Mouse (Mus musculus) liver, adult 2 months (tissue): ENCODE measurements around the gene Kcnq2. TPM values are rescaled to one million over a fixed set of nuclear protein-coding genes. Genes with fewer than 3 reads are reported as not detected.

Source experiments
- DNase-seq: peaks from one replicate; pipeline ENCODE4 v3.0.0-alpha.2; 2011; ENCODE audit warnings: low read depth, low spot score; ENCODE audit errors: extremely low read depth
- H3K27ac ChIP-seq: fragments of 200-500 bp; replicated peaks from 2 replicates; pipeline ENCODE4 v1.5.1; 2012; ENCODE audit warnings: low read depth, mild to moderate bottlenecking, control low read depth, inconsistent platforms, low read length; ENCODE audit not compliant: insufficient read depth
- H3K27me3 ChIP-seq: fragments of 200-500 bp; 2 replicates; pipeline ENCODE4 v1.6.1; 2012; ENCODE audit warnings: mild to moderate bottlenecking, moderate library complexity, low read length, inconsistent platforms; ENCODE audit not compliant: control insufficient read depth, insufficient read depth
- H3K36me3 ChIP-seq: fragments of 200-500 bp; 2 replicates; pipeline ENCODE4 v1.6.1; 2012; ENCODE audit warnings: low read length, inconsistent platforms; ENCODE audit not compliant: control insufficient read depth, insufficient read depth
- H3K4me1 ChIP-seq: fragments of 200-500 bp; 2 replicates; pipeline ENCODE4 v1.6.1; 2011; ENCODE audit warnings: low read length; ENCODE audit not compliant: control insufficient read depth, insufficient read depth
- H3K4me3 ChIP-seq: fragments of 200-500 bp; 2 replicates; pipeline ENCODE4 v1.5.1; 2011; ENCODE audit warnings: low read depth, mild to moderate bottlenecking, control low read depth, low read length, moderate library complexity; ENCODE audit not compliant: insufficient read depth
- H3K79me2 ChIP-seq: fragments of 200-500 bp; 2 replicates; pipeline ENCODE4 v1.6.1; 2012; ENCODE audit warnings: inconsistent platforms, mild to moderate bottlenecking, low read length, moderate library complexity; ENCODE audit not compliant: control insufficient read depth, insufficient read depth
- H3K9ac ChIP-seq: fragments of 200-500 bp; 2 replicates; pipeline ENCODE4 v1.6.1; 2012; ENCODE audit warnings: low read depth, mild to moderate bottlenecking, control low read depth, inconsistent platforms, low read length
- CTCF ChIP-seq: fragments of 200-500 bp; IDR thresholded peaks from 2 replicates; pipeline ENCODE4 v1.5.1; 2011; ENCODE audit warnings: low read depth, low read length, control low read depth
- POLR2A ChIP-seq: fragments of 200-500 bp; IDR thresholded peaks from 2 replicates; pipeline ENCODE4 v1.6.1; 2011; ENCODE audit warnings: low read length, control low read depth; ENCODE audit not compliant: insufficient read depth; ENCODE audit errors: extremely low read depth
- WGBS: fragments of 180-500 bp; shearing (Covaris S2); methylation state at CpG from one replicate; pipeline ENCODE4 v1.1.7; 2018; 5-methylcytosine and 5-hydroxymethylcytosine counted together
- polyA plus RNA-seq: library from polyadenylated mRNA; depleted of rRNA; stranded (reverse); fragments of >200 nt; gene quantifications from 2 replicates; pipeline ENCODE4 v1.2.3, GENCODE M21; 2012
- total RNA-seq: library from RNA; depleted of rRNA; stranded (reverse); fragments of >200 nt; gene quantifications from 2 replicates; pipeline ENCODE4 v1.2.3, GENCODE M21; 2014

Gene Kcnq2
- total and polyA plus RNA-seq, 2 experiments, result not detected

DNA sequence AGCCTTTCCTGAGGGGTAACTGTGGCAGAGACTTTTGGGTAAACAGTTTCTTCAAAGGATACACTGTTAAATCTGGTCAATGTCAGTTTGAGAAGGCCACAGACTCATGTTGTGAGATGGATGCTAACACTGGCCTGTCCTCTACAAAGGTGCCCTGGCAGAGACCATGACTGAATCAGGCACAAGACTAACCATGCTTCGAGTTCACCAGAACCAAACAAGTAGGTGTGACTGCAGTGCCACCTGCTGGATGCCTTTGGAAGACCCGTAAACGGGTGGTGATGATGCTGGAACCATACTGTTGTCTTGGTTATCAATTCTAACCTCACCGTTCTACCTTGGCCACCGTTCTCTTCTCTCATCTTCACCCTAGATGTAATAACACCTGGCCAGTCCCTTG lies 75.0 kb downstream of the Kcnq2 start:
- H3K36me3 ChIP-seq, result no peaks in the 10 kb centered on the region
- WGBS, result 13% methylated on average over 5 of the region's 5 CpGs
- no peak overlapping the region for H3K9ac ChIP-seq
- no peaks in the 10 kb centered on the region for H3K79me2 ChIP-seq
- no peak overlapping the region for H3K27ac ChIP-seq
- H3K27me3 ChIP-seq, result no peaks in the 10 kb centered on the region
- no peak for TF ChIP-seq POLR2A
- TF ChIP-seq CTCF, result peak; percentile 82
- H3K4me1 ChIP-seq, result no peaks in the 10 kb centered on the region
- peak; percentile 52 for DNase-seq
- no peak overlapping the region for H3K4me3 ChIP-seq

DNA sequence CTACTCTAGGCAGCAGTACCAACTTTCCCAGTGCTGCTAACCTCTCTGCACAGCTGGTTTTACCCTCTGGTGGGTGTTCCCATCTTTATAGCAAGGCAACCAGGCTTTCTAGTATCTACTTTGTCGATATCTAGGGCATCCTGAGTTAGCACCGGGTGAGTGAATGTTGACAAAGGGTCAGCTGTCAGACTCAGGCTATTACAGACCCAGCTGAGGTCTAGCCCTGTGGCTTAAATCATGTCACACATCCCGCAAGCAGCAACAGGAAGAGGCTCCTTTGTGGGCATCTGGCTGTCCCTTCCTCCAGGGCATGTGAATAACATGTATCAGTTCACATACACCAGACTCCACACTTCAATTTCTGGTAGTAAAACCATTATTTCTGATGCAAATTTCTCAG lies 76.9 kb downstream of the Kcnq2 start:
- no peak overlapping the region for H3K4me3 ChIP-seq
- H3K4me1 ChIP-seq, result no peaks in the 10 kb centered on the region
- no peak for DNase-seq
- WGBS, result 61% methylated on average over 3 of the region's 3 CpGs
- TF ChIP-seq POLR2A, result no peak
- no peak for TF ChIP-seq CTCF
- no peaks in the 10 kb centered on the region for H3K36me3 ChIP-seq
- no peak overlapping the region for H3K9ac ChIP-seq
- H3K79me2 ChIP-seq, result no peaks in the 10 kb centered on the region
- no peaks in the 10 kb centered on the region for H3K27me3 ChIP-seq
- no peak overlapping the region for H3K27ac ChIP-seq

- no peak overlapping the region for H3K27ac ChIP-seq
- H3K79me2 ChIP-seq, result no peaks in the 10 kb centered on the region
- H3K4me1 ChIP-seq, result no peaks in the 10 kb centered on the region
- no peak overlapping the region for H3K4me3 ChIP-seq
- TF ChIP-seq POLR2A (no peak), CTCF (no peak)
- no peaks in the 10 kb centered on the region for H3K36me3 ChIP-seq
- WGBS, result 63% methylated on average over 8 of the region's 8 CpGs
- H3K9ac ChIP-seq, result no peak overlapping the region
- no peak for DNase-seq
- no peaks in the 10 kb centered on the region for H3K27me3 ChIP-seq
Observed at GRCm38 (mm10) chr2:181057341-181057740, 77.8 kb downstream of the Kcnq2 start.

DNA sequence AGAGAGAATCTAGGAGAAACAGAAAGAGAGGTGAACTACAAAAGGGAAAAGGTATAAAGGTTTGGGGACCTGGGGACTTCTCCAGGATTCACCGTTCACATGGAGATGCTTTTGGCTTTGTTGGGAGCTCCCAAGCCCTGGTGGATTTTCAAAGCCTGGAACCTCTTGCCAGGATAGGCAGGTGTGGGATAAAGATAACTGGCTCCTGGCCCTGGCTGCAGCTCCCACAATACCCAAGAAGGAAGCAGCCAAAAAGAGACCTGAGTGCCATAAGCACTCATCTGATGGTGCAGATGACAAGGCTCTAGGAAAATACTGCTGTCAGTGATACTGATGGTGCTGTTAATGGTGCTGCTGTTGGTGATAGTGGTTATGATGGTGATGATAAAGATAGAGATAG lies 82.9 kb downstream of the Kcnq2 start:
- Histone ChIP-seq H3K79me2 (no peaks in the 10 kb centered on the region), H3K4me3 (no peak overlapping the region), H3K36me3 (no peaks in the 10 kb centered on the region), H3K27me3 (no peaks in the 10 kb centered on the region), H3K27ac (no peak overlapping the region), H3K9ac (no peak overlapping the region), H3K4me1 (no peaks in the 10 kb centered on the region)
- 97% methylated on average over 1 of the region's 1 CpGs for WGBS
- TF ChIP-seq CTCF, result no peak
- no peak for DNase-seq

DNA sequence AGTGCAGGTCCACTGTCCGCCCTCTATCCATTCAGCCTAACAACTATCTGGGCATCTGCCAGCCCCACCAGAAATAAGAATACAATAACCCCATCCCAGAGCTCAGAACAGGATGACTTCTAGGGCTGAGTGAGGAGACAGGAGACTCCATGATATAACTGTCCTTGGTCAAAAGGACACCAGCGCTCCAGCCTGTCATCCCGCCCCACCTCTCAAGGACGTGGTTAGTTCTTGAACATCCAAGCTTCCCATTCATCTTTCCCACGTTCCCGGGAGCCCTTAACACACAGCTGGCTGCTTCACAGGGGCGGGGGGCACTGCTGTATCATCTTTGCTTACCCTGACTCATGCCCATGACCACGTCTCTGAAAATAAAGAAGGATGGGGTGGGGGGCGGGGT lies 86.1 kb downstream of the Kcnq2 start:
- Histone ChIP-seq H3K79me2 (no peaks in the 10 kb centered on the region), H3K4me3 (no peak overlapping the region), H3K27me3 (no peaks in the 10 kb centered on the region), H3K36me3 (no peaks in the 10 kb centered on the region), H3K4me1 (peaks cover 3% of the 10 kb centered on the region; the same call in 1 of the 2 replicates), H3K9ac (no peak overlapping the region), H3K27ac (no peak overlapping the region)
- no peak for DNase-seq
- TF ChIP-seq POLR2A (no peak), CTCF (no peak)
- 86% methylated on average over 9 of the region's 9 CpGs for WGBS

GRCm38 (mm10) chr2:181048252-181048945 lies 86.7 kb downstream of the Kcnq2 start:
- Histone ChIP-seq H3K79me2 (no peaks in the 10 kb centered on the region), H3K4me3 (no peak overlapping the region), H3K27ac (no peak overlapping the region), H3K9ac (no peak overlapping the region), H3K27me3 (no peaks in the 10 kb centered on the region), H3K4me1 (peaks cover 6% of the 10 kb centered on the region; the same call in 1 of the 2 replicates), H3K36me3 (no peaks in the 10 kb centered on the region)
- TF ChIP-seq CTCF, result no peak
- TF ChIP-seq POLR2A, result no peak
- 69% methylated on average over 7 of the region's 7 CpGs for WGBS
- no peak for DNase-seq
